Mouse (Mus musculus) intestine, embryonic 16.5 days (tissue): ENCODE results near the gene Primpol. TPM values are rescaled to one million over a fixed set of nuclear protein-coding genes. Genes with fewer than 3 reads are reported as not detected.

ENCODE experiments used
- ATAC-seq: fragments of 200-750 bp; cut with Nextera tagmentation; 2 replicates; pipeline ENCODE4 v1.8.0; 2017; ENCODE audit warnings: moderate TSS enrichment, moderate library complexity
- H3K27ac ChIP-seq: fragments of 300-500 bp; sonication (generic); 2 replicates; pipeline ENCODE4 v1.5.1; 2014; ENCODE audit warnings: mild to moderate bottlenecking, low read length
- H3K27me3 ChIP-seq: fragments of 300-500 bp; sonication (generic); replicated peaks from 2 replicates; pipeline ENCODE4 v1.6.1; 2014; ENCODE audit warnings: low read length, control low read depth, mixed read lengths; ENCODE audit not compliant: control insufficient read depth, insufficient read depth
- H3K36me3 ChIP-seq: fragments of 300-500 bp; sonication (generic); 2 replicates; pipeline ENCODE4 v1.6.1; 2014; ENCODE audit warnings: low read length, control low read depth; ENCODE audit not compliant: control insufficient read depth, insufficient read depth
- H3K4me1 ChIP-seq: fragments of 300-500 bp; sonication (generic); 2 replicates; pipeline ENCODE4 v1.6.1; 2014; ENCODE audit warnings: low read length, control low read depth, mixed read lengths; ENCODE audit not compliant: control insufficient read depth, insufficient read depth
- H3K4me2 ChIP-seq: fragments of 300-500 bp; sonication (generic); 2 replicates; pipeline ENCODE4 v1.6.1; 2014; ENCODE audit warnings: low read depth, low read length, control low read depth
- H3K4me3 ChIP-seq: fragments of 300-500 bp; sonication (generic); 2 replicates; pipeline ENCODE4 v1.5.1; 2014; ENCODE audit warnings: mild to moderate bottlenecking, low read length
- H3K9ac ChIP-seq: fragments of 300-500 bp; sonication (generic); 2 replicates; pipeline ENCODE4 v1.6.1; 2014; ENCODE audit warnings: low read depth, low read length
- H3K9me3 ChIP-seq: fragments of 300-500 bp; sonication (generic); 2 replicates; pipeline ENCODE4 v1.6.1; 2016; ENCODE audit warnings: low read length, control low read depth; ENCODE audit not compliant: control insufficient read depth
- WGBS: fragments of 180-500 bp; shearing (Covaris S2); extraction: QIAGEN DNeasy Blood & Tissue Kit; methylation state at CpG from one replicate; pipeline ENCODE4 v1.1.7; 2014; 5-methylcytosine and 5-hydroxymethylcytosine counted together
- polyA plus RNA-seq: library from polyadenylated mRNA; unstranded; fragments of >200 nt; fragmentation: Nextera tagmentation; extraction: Ambion mirVana; gene quantifications from 2 replicates; pipeline ENCODE4 v1.2.1, GENCODE M21; 2015

The Primpol gene
- polyA plus RNA-seq, 1 experiment from 2014 or later: 15.2 TPM

- no peaks in the 10 kb centered on the region for H3K27me3 ChIP-seq
- H3K4me3 ChIP-seq: no peak overlapping the region
- H3K9me3 ChIP-seq: no peaks in the 10 kb centered on the region
- no peak overlapping the region for H3K27ac ChIP-seq
- no peak overlapping the region for H3K9ac ChIP-seq
- no peaks in the 10 kb centered on the region for H3K36me3 ChIP-seq
- whole genome bisulfite sequencing: 88% methylated on average over 1 of the region's 1 CpGs
- H3K4me2 ChIP-seq: no peak overlapping the region
- H3K4me1 ChIP-seq: no peaks in the 10 kb centered on the region
- no peak for ATAC-seq
Observed at GRCm38 (mm10) chr8:46628645-46629044, 11.6 kb upstream of the Primpol start.

GRCm38 (mm10) chr8:46627881-46628280, 10.9 kb upstream of the Primpol start:
- Histone ChIP-seq H3K36me3 (no peaks in the 10 kb centered on the region), H3K9me3 (no peaks in the 10 kb centered on the region), H3K27ac (no peak overlapping the region), H3K4me3 (no peak overlapping the region), H3K4me2 (no peak overlapping the region), H3K4me1 (no peaks in the 10 kb centered on the region), H3K27me3 (no peaks in the 10 kb centered on the region), H3K9ac (no peak overlapping the region)
- WGBS: 83% methylated on average over 7 of the region's 7 CpGs
- ATAC-seq: no peak

- Histone ChIP-seq H3K9me3 (no peaks in the 10 kb centered on the region), H3K4me2 (no peak overlapping the region), H3K9ac (no peak overlapping the region), H3K4me1 (no peaks in the 10 kb centered on the region), H3K27ac (no peak overlapping the region), H3K27me3 (no peaks in the 10 kb centered on the region), H3K4me3 (no peak overlapping the region), H3K36me3 (no peaks in the 10 kb centered on the region)
- ATAC-seq: no peak
- 96% methylated on average over 5 of the region's 5 CpGs for WGBS
Observed at GRCm38 (mm10) chr8:46626642-46627041, 9.6 kb upstream of the Primpol start.

GRCm38 (mm10) chr8:46625166-46625565, 8.2 kb upstream of the Primpol start:
- no peak for ATAC-seq
- H3K4me3 ChIP-seq: no peak overlapping the region
- no peak overlapping the region for H3K27ac ChIP-seq
- no peak overlapping the region for H3K9ac ChIP-seq
- WGBS: 33% methylated on average over 1 of the region's 1 CpGs
- H3K4me2 ChIP-seq: no peak overlapping the region
- no peaks in the 10 kb centered on the region for H3K4me1 ChIP-seq
- no peaks in the 10 kb centered on the region for H3K27me3 ChIP-seq
- H3K36me3 ChIP-seq: no peaks in the 10 kb centered on the region
- no peaks in the 10 kb centered on the region for H3K9me3 ChIP-seq

GRCm38 (mm10) chr8:46622446-46623270, 5.6 kb upstream of the Primpol start:
- 60% methylated on average over 9 of the region's 9 CpGs for WGBS
- Histone ChIP-seq H3K9me3 (no peaks in the 10 kb centered on the region), H3K27ac (no peak overlapping the region), H3K36me3 (no peaks in the 10 kb centered on the region), H3K9ac (no peak overlapping the region), H3K4me3 (no peak overlapping the region), H3K4me1 (peaks cover 5% of the 10 kb centered on the region; the same call in 1 of the 2 replicates), H3K27me3 (no peaks in the 10 kb centered on the region), H3K4me2 (no peak overlapping the region)
- no peak for ATAC-seq

GRCm38 (mm10) chr8:46618639-46619320, 1.8 kb upstream of the Primpol start:
- Histone ChIP-seq H3K9ac (peak overlapping the region; percentile 85), H3K4me1 (peaks cover 10% of the 10 kb centered on the region; the same call in 1 of the 2 replicates), H3K27me3 (no peaks in the 10 kb centered on the region), H3K9me3 (no peaks in the 10 kb centered on the region), H3K4me3 (peak overlapping the region; percentile 87), H3K4me2 (peak overlapping the region; percentile 95), H3K36me3 (no peaks in the 10 kb centered on the region), H3K27ac (no peak overlapping the region)
- ATAC-seq: no peak
- 9% methylated on average over 10 of the region's 10 CpGs for WGBS

- no peak; the same call in 1 of the 2 replicates for ATAC-seq
- H3K27ac ChIP-seq: peak overlapping the region; percentile 90
- H3K9ac ChIP-seq: peak overlapping the region; percentile 85
- 1% methylated on average over 38 of the region's 38 CpGs for WGBS
- H3K27me3 ChIP-seq: no peaks in the 10 kb centered on the region
- peaks cover 10% of the 10 kb centered on the region; the same call in 1 of the 2 replicates for H3K4me1 ChIP-seq
- peak overlapping the region; percentile 95 for H3K4me2 ChIP-seq
- H3K4me3 ChIP-seq: peak overlapping the region; percentile 87
- H3K36me3 ChIP-seq: no peaks in the 10 kb centered on the region
- H3K9me3 ChIP-seq: no peaks in the 10 kb centered on the region
Observed at GRCm38 (mm10) chr8:46617690-46618620, 943 bp upstream of the Primpol start.

- H3K4me2 ChIP-seq: peak overlapping the region; percentile 59; the same call in 1 of the 2 replicates
- 80% methylated on average over 8 of the region's 8 CpGs for WGBS
- H3K27ac ChIP-seq: 0 out of 2 replicates have a peak overlapping the region, but pooled peaks have one; percentile 2
- H3K4me3 ChIP-seq: no peak overlapping the region
- no peaks in the 10 kb centered on the region for H3K9me3 ChIP-seq
- no peaks in the 10 kb centered on the region for H3K36me3 ChIP-seq
- no peak for ATAC-seq
- no peaks in the 10 kb centered on the region for H3K27me3 ChIP-seq
- peaks cover 10% of the 10 kb centered on the region; the same call in 1 of the 2 replicates for H3K4me1 ChIP-seq
- H3K9ac ChIP-seq: no peak overlapping the region
Observed at GRCm38 (mm10) chr8:46615936-46616335, 1.1 kb downstream of the Primpol start.
